Mouse (Mus musculus) v-Abl transformed pro-B cells (cell line): ENCODE measurements around the gene Cadm1.

Source experiments
- in situ Hi-C, 2 experiments: fragments of 400-800 bp; cut with MboI; formaldehyde crosslinking; loops; one replicate each; pipeline ENCODE4 v1.15.1; 2025; ENCODE audit not compliant: unreplicated experiment in 2 of 2

Gene Cadm1

GRCm38 (mm10) chr9:47652936-47653335, 123.0 kb downstream of the Cadm1 start:
- in situ Hi-C loops = no loop called here

DNA sequence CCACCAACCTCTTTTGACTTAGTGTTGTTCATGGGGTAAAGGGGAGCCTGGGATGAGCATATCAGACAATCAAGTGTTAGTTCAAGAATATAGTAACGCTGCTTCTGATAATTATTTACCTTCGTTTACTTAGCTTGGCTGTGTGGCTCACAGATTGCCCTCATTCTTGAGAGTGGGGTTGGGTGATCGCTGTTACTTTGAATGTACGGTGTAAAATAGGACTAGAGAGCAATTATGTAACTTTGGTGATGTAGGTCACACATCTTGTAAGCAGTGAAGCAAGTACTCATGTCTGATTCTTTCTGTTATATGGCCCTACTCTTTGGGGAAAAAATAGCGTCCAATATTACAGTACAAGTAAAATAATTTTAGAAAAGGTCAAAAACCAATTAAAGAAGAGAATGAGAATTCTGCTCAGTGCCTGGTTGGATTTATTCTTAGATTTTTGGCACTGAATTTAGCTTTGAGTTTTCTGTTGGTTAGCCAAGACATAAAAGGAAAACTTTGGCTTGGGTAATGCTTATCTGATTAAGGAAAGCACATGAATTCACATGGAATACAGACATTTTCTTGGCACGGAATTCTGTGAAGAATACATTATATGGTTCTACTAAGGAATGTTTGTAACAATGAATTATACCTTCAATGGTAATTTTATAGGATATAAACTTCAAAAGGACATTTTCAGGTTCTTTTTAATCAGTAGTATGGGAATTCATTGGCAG, 129.6 kb downstream of the Cadm1 start:
- in situ Hi-C loops = no loop called here

DNA sequence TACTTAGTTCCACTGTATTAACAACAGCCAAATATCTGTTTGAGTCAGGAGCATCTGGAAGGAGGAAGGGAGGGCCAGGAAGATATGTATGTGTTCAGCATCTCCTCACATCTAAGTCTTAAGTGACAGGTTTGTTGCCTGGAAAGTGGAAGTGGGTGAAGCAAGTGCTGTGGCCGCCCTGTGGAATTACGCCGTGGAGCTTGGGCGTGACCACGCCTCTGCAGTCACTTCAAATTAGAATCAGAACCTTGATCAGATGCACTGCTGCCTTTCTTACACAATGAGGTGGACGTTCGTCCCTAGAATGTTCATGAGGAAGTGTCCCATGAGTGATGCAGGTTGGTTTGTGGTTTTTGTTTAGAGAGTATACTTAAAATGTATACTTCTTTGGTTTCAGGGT, 131.6 kb downstream of the Cadm1 start:
- in situ Hi-C loops = no loop called here

GRCm38 (mm10) chr9:47669206-47669605, 139.2 kb downstream of the Cadm1 start:
- in situ Hi-C loops = no loop called here

- in situ Hi-C loops = no loop called here
Observed at GRCm38 (mm10) chr9:47671617-47672016, 141.6 kb downstream of the Cadm1 start.

DNA sequence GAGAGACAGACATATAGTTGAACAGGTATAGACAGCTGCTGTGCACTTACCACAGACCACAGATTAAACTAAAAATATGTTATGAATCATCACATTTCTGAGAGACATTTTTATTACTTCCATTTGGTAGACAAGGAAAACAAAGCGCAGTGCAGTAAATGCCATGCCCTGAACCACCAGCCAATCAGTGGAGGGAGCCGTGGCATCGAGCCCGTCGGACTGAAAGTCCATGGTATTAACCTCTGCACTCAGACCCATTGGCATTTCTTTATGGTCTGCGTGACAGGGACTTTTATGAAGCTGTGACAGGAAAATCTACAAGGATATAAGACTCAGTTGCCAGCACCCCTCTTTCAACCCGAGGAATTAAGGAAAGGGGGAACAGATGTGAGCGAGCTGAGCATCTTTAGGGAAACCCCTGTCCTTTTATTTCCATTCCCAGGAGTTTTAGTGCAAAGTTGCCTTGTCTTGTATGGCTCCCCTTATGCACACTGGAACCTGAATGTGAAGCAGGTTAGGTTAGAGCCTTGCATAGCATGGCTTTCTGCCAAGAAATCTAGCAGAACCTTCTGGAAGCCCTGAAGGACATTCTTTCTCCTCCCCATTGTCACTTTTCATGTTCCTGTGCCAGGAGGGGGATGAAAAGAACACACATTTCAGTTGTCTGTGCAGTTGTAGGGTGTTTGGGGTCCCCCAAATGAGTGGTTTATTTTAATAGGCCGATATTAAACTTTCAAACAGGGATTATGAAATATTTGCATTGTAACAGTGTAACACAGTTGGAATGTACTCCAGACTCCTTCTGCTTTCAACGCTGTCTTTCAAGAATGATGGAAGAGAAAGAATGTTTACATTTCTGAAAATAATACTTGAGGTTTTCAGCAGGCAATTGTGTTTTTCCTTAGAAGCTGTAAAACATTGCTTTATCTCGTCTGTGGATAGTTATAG, 145.1 kb downstream of the Cadm1 start:
- in situ Hi-C loops = no loop called here

DNA sequence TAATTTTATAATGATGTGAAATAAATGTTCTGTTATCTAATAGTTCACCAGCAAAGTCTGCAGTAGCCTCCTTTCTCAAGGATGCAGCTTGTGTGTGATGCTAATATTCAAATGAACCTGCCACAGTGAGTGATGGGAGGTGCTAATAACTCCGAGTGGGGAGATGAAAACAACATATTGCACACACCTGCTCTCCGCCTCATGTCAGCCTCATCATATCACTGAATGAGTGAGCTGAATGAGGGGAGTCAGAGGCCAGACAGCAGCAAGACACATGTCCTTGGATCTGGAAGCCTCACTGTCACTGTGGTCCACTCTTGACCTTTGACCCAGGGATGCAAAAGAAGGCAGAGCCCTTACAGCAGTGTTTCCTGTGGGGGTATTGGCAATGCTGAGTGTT, 156.9 kb downstream of the Cadm1 start:
- in situ Hi-C loops = no loop called here

- in situ Hi-C loops = no loop called here
Observed at GRCm38 (mm10) chr9:47687604-47688003, 157.6 kb downstream of the Cadm1 start.

- in situ Hi-C loops = no loop called here
Observed at GRCm38 (mm10) chr9:47688297-47688696, 158.3 kb downstream of the Cadm1 start.

DNA sequence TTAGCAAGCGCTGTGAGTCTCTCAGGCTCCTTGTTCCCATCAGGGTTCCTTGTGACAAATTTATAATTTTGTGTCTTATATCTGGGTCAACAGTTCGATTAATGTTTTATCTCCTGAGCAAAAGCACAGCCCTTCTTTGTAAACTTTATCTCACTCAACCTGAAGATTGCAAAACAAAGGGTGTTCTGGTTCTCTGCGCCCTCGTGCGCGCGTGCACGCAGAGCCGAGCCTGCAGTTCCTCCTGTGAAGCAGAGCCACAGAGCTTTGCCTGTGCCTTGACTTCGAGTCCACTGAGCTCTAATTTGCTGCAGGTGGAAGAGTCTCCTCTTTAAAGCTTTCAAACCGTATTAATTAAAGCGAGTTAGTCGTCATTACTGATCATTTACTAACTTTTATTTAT, 162.9 kb downstream of the Cadm1 start:
- in situ Hi-C loops = no loop called here

- in situ Hi-C loops = no loop called here
Observed at GRCm38 (mm10) chr9:47699026-47699425, 169.1 kb downstream of the Cadm1 start.

GRCm38 (mm10) chr9:47700021-47700420, 170.0 kb downstream of the Cadm1 start:
- in situ Hi-C loops = loop anchor here (10.0 to 25.0 kb wide), 2 partner anchors 1338 to 1345 kb away; no protein-coding TSS in a partner anchor

GRCm38 (mm10) chr9:47703026-47703876, 173.3 kb downstream of the Cadm1 start:
- in situ Hi-C loops = loop anchor here (10.0 to 25.0 kb wide), 2 partner anchors 1341 to 1348 kb away; no protein-coding TSS in a partner anchor

GRCm38 (mm10) chr9:47706341-47706740, 176.4 kb downstream of the Cadm1 start:
- in situ Hi-C loops = loop anchor here (10.0 to 25.0 kb wide), 2 partner anchors 1344 to 1352 kb away; no protein-coding TSS in a partner anchor

GRCm38 (mm10) chr9:47707326-47707725, 177.4 kb downstream of the Cadm1 start:
- in situ Hi-C loops = loop anchor here (10.0 to 25.0 kb wide), 2 partner anchors 1345 to 1353 kb away; no protein-coding TSS in a partner anchor

DNA sequence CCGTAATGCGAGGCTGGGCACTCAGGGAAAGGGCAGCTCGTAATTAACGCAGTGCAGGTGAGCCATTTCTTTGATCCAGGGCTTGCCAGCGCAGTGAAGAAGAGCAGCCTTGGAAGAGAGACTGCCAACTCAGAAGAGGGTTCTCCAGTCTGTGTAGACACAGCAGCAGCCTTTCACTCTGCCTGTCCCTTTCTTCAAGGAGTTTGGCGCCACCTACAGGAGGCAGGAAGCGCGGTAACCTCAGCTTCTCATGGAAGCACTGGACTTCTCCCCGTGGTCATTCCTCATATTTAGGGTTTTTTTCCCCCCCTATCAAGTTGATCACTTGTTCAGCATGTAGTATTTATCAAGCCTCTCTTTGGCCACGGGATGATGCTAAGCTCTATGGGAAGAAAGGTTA, 178.3 kb downstream of the Cadm1 start:
- in situ Hi-C loops = loop anchor here (10.0 to 25.0 kb wide), 2 partner anchors 1346 to 1353 kb away; no protein-coding TSS in a partner anchor

DNA sequence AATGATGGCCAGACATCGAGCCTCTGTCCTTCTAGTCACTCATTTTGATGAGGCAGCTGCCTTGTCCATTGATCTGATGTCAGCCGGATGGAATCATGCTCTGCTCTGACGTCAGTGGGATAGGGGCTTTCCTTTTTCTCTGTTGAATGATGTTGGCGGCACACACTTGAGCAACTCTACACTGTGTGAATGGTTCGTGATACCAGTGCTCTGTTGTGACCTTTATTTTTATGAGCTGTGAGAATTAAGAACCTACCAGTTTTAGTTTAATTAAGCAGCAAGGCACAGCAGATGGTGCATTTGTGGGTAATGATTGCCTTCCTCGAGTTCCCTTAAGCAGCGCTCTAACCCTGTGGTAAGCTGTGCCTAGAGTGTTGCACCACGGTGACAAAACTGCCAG, 181.0 kb downstream of the Cadm1 start:
- in situ Hi-C loops = loop anchor here in 1 of 2 experiments (25.0 kb wide), 1 partner anchor 1349 kb away; no protein-coding TSS in a partner anchor

- in situ Hi-C loops = loop anchor here in 1 of 2 experiments (25.0 kb wide), 1 partner anchor 1352 kb away; no protein-coding TSS in a partner anchor
Observed at GRCm38 (mm10) chr9:47714541-47714940, 184.6 kb downstream of the Cadm1 start.

- in situ Hi-C loops = loop anchor here in 1 of 2 experiments (25.0 kb wide), 1 partner anchor 1353 kb away; no protein-coding TSS in a partner anchor
Observed at GRCm38 (mm10) chr9:47715415-47715814, 185.4 kb downstream of the Cadm1 start.

GRCm38 (mm10) chr9:47716883-47717282, 186.9 kb downstream of the Cadm1 start:
- in situ Hi-C loops = loop anchor here in 1 of 2 experiments (25.0 kb wide), 1 partner anchor 1355 kb away; no protein-coding TSS in a partner anchor
